Mouse (Mus musculus) frontal cortex, postnatal 36 days (tissue): Measurements from ENCODE around the gene Ehbp1l1.

Source experiments
- DNase-seq, 2 experiments: peaks; one replicate each; pipeline ENCODE4 v3.0.0; 2022; ENCODE audit warnings: low spot score in 2 of 2

Ehbp1l1 gene

DNA sequence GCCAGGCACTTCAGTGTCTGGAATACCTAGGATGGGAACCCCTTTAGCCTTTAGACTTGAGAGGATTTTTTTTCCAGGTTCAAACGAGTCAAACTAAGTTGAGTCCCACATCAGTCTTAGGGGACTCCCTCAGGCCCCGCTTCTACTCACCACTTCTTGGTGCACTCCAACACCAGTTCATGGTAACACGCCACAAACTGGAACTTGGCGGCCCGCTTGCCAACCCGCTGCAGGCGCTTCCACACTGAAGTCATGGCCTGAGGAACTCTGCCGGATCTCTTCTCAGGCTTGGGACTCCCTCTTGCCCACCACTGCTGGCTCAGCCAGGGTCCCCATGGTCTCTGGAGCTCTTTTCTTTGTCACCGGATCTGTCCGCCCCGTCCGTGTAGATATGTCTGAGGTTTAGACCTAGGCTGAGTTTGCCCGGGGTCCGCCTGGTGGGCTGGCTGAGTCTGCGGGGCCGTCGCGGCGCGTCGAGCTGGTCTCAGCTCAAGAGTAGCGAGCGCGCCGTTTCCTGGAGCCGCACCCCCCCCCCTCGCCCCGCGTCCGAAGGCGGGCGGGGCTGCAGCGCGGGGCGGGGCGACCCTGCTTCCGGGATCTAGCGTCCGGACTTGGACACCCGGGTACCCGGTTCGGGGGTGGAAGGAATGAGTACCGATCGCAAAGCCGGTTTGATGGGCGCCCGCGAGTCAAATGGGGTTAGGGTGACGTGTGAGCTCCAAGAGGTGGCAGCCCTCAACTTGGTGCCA is at the start of gene Ehbp1l1:
Gene Ehbp1l1 (minus strand): TSS at position 551 of the 749 bp plus-strand sequence.
- DNase-seq = no peak

DNA sequence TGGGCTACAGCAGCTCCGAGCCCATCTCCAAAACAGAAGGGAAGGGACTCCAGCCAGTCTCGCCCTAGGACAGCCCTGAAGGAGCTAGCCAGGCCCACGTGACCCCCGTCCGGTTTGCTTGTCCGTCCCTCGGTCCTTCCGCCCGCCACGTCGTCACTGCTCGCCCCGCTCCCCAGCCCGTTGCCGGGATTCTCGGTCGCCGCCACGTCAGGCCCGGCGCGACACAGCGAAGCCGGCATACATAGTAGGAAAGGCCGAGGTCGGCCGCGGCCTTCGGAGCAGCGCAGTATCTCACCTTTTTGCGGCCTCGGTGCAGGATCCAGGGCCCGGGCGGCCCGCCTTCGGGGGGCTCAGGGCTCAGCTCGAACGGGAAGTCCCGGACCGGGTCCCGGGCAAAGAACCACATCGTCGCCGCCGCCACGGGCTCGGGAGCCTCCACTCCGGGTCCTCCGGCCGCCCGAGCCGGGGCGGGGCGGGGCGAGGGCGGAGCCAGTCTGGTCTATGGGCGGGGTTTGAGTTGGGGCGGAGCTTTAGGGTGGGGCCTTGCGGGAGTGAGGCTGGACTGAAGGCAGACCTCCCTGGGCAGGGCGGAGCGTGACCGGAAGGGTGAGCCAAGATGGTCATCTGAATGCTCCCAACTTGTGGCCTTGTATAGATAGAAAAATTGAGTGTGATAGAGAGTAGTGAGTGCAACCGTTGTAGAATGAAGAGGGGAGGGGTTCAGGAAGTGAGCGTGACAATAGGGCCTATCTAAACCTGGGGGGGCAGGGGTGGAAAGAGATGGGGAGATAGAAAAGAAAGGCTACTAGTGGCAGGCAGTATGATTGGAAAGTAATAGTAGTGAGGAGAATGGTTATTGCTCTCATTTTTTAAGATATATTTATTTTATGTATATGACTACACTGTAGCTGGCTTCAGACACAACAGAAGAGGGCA is 45.1 kb upstream of the Ehbp1l1 start, which contains the start of gene Scyl1:
Gene Scyl1 (minus strand): TSS at position 495 of the 936 bp plus-strand sequence.
- DNase-seq = peak; percentile 88 to 90

DNA sequence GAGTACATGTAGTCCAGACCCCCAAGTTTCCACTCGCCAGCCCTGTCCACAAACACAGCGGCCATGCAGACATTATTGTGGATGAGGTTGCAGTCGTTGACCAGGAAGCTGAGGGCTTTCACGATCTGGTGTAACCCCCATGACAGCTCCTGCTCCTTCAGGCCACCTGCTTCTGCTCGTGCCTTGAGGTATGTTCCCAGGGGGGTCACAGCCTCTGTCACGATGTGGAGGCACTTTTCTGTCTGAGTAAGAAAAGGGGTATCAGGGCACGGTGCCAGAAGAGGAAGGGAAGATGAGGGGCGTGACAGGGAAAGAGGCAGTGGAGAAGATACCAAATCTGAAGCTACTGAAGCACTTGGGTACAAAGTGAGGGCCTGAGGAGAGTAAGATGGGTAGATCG is 44.2 kb upstream of the Ehbp1l1 start:
- no peak for DNase-seq

DNA sequence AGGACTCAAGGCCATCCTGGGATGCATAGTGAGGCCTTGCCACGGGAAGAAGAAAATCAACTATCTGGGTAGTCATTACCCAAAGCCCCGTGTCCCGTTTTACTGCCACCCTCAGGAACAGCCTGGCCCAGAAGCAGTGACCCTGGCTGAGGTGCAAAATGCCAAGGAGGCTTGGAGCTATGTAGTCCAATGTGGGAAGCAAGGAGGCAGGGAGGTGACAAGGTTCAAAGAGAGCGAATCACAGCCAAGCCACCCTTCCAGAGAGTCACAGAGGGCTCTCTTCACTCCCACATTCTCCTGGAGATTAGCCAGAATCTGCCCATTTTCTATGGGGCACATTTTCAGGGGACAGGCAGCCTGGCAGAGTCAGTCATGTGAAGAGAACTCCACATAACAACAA is 41.2 kb upstream of the Ehbp1l1 start:
- DNase-seq = no peak

DNA sequence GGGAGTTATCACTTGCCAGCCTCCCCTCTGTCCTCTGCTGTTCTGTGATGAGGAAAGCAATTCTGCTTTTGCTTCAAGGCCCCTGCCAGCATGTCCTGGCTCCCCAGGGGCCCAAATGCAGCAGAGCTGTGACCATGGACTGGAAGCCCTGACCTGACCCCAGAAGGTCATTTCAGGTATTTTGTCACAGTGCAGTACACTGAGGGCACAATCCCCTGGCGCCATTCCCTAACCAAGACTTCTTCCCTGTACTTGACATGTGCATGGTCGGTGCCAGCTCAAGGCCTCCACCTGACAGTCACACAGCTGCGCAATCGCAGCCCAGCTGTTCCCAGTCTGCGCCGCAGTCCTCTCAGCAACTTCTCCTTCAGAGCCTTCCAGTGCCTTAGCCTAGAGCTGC is 37.0 kb upstream of the Ehbp1l1 start:
- DNase-seq = no peak

DNA sequence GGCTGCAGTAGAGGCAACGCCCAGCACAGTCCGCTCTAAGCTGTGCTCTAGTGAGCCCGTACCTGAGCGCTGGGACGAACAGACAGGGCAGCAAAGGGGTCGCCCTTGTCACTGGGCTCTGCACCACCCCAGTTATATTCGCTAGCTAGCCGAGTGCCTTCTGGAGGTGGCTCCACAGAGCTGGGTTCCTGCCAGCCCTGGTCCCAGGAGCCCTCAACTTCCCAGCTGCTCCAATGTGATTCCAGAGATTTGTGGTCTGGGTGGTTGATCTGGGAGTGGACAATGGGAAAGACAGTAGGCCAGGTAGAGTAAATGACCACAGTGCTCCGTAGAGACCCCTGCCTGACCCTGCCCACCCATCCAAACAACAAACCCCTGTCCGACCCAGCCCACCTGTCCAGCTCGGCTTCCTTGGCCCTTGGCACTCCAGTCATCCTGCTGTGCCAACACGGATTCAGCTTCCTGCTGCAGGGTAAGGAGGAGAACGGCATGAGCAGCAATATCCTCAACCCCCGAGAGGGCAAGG is 32.8 kb upstream of the Ehbp1l1 start:
- no peak for DNase-seq

DNA sequence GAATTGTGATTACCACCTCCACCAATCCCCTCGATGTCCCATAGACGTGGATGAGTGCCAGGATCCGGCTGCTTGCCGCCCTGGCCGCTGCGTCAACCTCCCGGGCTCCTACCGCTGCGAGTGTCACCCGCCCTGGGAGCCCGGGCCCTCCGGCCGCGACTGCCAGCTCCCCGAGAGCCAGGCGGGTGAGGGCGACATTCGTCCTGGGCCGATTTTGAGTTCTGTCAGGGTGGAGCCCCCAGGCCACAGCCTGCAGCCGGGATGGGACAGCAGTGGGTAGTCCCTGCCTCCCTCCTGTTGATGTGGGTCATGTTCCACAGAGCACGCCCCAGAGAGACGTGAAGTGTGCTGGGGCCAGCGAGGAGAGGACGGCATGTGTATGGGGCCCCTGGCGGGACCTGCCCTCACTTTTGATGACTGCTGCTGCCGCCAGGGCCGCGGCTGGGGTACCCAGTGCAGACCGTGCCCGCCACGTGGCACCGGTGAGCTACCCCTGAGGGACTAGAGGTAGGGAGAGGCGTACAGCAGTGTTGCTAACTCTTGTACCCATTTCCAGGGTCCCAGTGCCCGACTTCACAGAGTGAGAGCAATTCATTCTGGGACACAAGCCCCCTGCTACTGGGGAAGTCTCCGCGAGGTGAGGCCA is 31.0 kb upstream of the Ehbp1l1 start:
- no peak for DNase-seq

DNA sequence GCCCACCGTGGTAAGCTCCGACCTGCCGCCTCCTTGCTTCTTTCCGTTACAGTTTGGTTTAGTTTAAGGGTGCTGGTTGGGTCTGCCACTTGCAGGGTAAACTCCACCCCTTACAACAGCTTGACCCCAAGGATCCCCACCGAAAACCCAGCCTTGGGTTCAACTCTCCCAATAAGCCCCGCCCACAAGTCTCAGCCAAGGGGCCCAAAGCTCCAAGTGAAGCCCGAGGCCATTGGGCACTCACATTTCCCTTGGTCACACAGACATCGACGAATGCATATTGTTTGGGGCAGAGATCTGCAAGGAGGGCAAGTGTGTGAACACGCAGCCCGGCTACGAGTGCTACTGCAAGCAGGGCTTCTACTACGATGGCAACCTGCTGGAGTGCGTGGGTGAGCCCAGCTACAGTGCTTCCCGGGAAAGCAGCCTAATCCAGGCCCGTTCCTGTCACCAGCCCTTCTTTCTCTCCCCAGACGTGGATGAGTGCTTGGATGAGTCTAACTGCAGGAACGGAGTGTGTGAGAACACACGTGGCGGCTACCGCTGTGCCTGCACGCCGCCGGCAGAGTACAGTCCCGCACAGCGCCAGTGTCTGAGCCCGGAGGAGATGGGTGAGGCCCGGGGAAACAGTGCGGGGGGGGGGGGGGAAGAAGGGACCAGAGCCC is 30.3 kb upstream of the Ehbp1l1 start:
- peak; percentile 78 to 88 for DNase-seq

DNA sequence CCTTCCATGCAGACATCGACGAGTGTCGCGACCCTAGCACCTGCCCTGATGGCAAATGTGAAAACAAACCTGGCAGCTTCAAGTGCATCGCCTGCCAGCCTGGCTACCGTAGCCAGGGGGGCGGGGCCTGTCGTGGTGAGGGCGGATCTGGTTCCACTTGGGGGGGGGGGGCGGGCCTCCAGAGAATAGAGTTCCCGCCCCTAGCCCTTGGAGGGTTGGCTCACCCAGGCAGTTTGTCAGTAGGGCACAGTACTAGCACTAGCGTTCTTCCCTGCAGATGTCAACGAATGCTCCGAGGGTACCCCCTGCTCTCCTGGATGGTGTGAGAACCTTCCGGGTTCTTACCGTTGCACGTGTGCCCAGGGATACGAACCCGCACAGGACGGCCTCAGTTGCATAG is 25.6 kb upstream of the Ehbp1l1 start:
- no peak for DNase-seq

DNA sequence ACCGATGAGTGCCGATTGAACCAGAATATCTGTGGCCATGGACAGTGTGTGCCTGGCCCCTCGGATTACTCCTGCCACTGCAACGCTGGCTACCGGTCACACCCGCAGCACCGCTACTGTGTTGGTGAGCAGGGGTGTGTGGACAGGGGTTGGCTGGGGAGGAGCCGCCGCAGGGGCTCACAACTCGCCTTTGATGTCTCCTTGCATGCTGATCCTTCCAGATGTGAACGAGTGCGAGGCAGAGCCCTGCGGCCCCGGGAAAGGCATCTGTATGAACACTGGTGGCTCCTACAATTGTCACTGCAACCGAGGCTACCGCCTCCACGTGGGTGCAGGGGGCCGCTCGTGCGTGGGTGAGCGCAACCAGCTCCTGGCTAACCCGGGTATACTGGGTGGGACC is 24.8 kb upstream of the Ehbp1l1 start:
- DNase-seq = no peak

DNA sequence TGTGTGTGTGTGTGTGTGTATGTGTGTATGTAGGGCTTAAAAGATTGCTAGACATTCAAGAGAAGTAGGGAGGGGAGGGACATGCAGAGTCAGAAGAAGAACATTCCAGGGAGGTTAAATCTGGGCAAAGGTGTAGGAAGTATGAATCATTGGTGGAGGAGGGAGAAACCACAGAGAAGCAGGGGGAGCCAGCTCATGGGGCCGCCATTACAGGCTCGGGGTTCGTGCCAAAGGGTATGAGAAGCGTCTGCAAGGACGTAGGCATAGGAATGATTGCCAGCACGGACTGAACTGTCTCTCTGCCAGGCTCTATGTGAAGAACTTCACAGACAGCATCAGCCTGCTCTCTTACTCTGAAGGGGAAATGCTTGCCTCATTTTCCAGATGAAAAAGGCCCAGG is 23.4 kb upstream of the Ehbp1l1 start:
- no peak for DNase-seq

DNA sequence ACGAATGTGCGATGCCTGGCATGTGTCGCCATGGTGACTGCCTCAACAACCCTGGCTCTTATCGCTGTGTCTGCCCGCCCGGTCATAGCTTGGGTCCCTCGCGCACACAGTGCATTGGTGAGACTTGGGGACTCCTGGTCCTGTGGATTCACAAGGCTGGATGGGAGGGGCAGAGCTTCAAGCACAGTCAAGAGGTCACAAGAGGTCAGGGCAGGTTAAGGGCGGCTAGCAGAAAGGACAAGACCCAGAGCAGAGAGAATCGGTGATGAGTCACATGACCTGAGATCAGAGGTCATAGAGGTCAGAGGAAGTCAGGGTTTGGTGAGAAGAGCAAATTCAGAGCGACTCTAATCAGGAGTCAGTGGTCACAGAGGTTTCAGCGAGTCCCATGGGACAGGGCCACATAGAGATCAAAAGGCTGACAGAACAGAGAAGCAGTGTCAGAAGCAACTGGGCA is 20.8 kb upstream of the Ehbp1l1 start:
- DNase-seq = no peak

DNA sequence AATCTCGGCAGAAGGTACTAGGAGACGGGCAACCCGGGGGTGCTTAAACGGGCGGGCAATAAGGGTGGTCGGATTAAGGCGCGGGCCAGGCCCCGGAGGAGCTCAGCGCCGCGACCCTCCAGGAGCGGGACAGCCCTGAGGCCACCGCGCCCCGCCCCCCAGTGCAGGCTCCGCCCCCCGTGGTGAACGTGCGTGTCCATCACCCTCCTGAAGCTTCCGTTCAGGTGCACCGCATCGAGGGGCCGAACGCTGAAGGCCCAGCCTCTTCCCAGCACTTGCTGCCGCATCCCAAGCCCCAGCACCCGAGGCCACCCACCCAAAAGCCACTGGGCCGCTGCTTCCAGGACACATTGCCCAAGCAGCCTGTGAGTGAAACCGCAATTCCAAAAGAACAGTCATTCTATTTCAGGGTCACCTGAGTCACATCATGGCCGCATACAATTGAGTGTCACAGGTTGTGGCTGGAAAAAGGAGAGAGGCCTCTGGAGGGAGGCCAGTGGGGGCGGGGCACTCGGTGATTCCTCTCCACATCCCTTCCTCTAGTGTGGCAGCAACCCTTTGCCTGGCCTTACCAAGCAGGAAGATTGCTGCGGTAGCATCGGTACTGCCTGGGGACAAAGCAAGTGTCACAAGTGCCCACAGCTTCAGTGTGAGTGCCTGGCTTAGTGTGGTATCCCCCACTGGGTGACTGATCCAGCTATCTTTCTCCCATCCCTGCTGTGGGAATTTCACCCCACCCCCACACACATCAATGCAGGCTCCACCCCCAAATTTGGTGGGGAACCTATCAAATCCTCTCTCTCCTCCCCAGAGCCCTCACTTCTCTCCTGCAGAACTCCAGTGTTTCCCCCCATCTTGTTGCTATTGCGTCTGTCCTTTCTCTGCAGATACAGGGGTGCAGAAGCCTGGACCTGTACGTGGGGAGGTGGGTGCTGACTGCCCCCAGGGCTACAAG is 19.9 kb upstream of the Ehbp1l1 start:
- no peak for DNase-seq

DNA sequence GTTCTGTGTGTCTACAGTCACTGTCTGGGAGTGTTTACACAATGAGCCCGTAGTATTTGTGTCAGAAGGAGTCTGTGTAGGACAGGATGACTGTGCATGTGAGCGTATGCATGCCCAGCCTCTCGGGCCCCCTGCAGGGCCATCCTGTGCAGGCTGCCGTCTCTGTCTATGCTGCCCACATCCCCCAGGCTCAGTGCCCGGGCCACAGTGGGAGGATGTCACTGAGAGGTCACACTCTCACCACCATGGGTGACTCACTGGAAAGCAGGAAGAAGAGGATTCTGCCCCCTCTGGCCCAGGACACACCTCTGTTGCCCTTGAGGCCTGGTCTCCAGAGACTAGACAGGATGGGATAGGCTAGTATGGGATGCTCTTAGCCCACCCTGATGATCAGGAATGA is 17.5 kb upstream of the Ehbp1l1 start:
- DNase-seq = no peak

DNA sequence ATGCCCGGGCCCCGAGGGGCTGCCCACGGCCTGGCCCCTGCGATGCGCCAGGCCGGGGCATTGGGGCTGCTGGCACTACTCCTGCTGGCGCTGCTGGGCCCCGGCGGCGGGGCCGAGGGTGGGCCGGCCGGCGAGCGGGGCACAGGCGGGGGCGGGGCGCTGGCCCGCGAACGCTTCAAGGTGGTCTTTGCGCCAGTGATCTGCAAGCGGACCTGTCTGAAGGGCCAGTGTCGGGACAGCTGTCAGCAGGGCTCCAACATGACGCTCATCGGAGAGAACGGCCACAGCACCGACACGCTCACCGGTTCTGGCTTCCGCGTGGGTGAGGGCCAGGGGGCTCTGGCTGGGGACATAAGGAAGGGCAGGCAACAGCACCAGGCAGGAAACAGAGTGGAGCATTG is 16.1 kb upstream of the Ehbp1l1 start:
- DNase-seq = no peak

DNA sequence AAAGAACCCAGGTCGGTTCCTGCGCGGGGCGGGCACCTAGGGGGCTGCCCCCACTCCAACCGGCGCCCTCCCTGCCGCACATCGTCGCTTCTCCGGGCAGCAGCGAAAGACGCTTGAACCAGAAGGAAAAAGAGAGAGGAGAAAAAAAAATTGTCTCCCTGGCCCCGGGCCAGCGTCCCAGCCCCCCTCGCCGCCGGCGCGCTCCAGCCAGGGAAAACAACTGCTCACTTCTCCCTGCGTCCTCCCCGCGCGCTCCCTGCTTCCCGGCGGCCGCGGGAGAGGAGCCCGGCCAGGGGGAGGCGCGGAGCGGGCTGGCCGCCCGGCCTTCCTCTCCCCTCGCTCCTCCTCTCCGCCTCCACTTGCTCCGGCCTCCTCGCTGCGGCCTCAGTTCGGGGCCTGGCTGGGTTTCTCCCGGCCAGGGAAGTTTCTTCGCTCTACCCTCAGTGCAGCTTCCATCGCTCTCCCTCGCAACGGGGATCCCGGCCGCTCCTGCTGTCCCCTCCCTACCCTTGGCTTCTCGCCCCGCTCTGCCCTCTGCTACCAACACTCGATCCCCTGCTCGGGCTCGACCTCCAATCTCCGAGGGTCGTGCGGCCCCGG is 15.6 kb upstream of the Ehbp1l1 start:
- DNase-seq = peak; percentile 68 to 71

DNA sequence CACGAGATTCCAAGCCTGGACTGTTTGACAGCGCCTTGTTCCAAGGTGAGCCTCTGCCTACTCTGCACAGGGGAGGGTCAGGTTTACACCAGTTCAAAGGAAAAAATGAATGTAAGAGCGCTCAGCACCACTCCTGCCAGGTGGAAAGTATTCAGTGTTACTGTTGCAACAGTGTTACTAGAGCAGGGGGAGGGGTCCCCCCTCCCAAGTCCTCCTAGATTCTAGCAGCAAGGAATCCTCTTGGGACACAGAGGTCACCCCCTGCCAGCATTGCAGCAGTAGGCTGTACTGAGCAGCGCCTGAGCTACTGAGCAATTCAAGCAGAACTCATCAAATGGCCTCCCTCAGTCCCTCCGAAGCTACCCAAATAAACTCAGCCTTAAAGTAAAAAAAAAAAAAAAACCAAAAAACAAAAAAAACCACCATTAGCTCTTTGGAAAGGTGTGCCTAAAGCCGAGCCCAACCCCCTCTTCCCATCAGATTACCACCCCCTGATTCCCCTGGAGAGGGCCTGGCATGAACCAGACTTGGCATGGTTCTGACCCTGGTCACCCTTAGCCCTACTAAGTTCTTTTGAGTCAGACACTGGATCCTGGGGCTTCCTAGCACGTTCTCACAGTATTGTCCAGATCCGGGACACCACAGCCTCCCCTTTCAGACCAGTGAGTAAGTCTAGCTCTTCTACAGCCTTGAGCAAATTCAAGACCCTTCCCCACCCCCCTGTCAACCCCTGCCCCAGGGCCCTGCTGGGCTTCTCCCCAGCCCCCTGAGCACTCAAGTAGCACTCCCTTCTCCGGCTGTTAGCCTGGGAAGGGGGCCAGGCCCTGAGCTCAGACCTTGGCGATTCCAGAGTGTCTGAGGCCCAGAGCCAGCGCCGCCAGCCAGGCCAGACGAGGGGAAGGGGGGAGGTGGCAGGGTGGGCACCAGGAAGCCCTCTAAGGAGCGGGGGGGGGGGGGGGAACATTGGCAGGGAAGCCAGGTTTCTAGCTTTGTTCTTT is 14.5 kb upstream of the Ehbp1l1 start, which contains the start of gene Ltbp3:
Gene Ltbp3 (plus strand): TSS at position 585 of the 998 bp plus-strand sequence.
- DNase-seq = no peak

DNA sequence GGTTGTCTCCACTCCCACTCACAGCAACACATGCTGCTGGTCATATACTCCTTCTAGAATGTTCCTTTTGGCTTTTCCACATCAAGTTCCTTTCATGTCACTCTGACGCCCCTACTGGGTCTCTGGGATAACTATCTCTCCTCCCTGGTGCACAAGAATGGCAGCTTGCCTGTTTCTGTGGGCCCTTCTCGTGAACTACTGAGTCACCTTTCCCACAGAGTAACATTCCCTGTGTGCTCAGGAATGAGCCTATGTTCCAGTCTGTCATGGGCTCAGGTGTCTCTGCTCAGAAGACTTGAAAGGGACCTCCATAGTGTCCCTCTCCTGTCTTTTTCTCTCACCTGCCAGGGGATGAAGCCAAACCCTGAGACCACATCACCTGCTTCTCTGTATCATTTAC is 13.3 kb upstream of the Ehbp1l1 start:
- DNase-seq = no peak

DNA sequence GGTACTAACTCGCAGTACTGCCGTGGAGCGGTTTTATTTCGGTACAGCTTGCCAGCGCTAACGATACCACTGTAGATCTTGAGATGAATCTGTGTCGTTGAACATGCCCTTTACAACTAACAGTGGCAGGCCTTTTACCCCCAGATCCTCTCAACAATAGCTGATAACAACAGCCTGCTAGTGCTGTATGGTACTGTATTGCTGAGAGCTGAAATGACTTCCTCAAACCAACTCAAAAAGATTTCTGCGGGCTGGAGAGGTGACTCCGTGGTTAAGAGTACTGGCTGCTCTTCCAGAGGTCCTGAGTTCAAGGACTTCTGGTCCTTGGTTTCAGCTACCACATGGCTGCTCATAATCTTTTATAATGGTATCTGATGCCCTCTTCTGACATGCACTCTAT is 8.2 kb upstream of the Ehbp1l1 start:
- no peak for DNase-seq
